Mouse (Mus musculus) megakaryocyte, embryonic 14.5 days (primary cell): ENCODE data around the gene Pex5l.

Source experiments
- FLI1 ChIP-seq: IDR thresholded peaks from 2 replicates; pipeline ENCODE4 v1.6.1; 2012; ENCODE audit warnings: low read length, inconsistent platforms, mixed read lengths
- GATA1 ChIP-seq: IDR thresholded peaks from 3 replicates; pipeline ENCODE4 v1.6.1; 2012; ENCODE audit warnings: mixed read lengths, low read length, inconsistent platforms, borderline replicate concordance

GRCm38 (mm10) chr3:33075696-33076095 is 67.4 kb downstream of the Pex5l start:
- no peak for TF ChIP-seq GATA1
- TF ChIP-seq FLI1 = no peak
